Mouse (Mus musculus) small intestine, adult 2 months (tissue): ENCODE results near the gene Myl6b. TPM values are rescaled to one million over a fixed set of nuclear protein-coding genes. Genes with fewer than 3 reads are reported as not detected.

Experiments
- H3K27ac ChIP-seq: fragments of 200-500 bp; 2 replicates; pipeline ENCODE4 v1.5.1; 2012; ENCODE audit warnings: low read depth, low read length, control low read depth, inconsistent platforms; ENCODE audit not compliant: insufficient read depth
- H3K27me3 ChIP-seq: fragments of 200-500 bp; 2 replicates; pipeline ENCODE4 v1.6.1; 2012; ENCODE audit warnings: mild to moderate bottlenecking, moderate library complexity, low read length, inconsistent platforms; ENCODE audit not compliant: control insufficient read depth, insufficient read depth
- H3K36me3 ChIP-seq: fragments of 200-500 bp; 2 replicates; pipeline ENCODE4 v1.6.1; 2012; ENCODE audit warnings: mild to moderate bottlenecking, low read length, control low read depth, inconsistent platforms; ENCODE audit not compliant: control insufficient read depth, insufficient read depth
- H3K4me1 ChIP-seq: fragments of 200-500 bp; 2 replicates; pipeline ENCODE4 v1.6.1; 2012; ENCODE audit warnings: low read length, inconsistent platforms, mixed read lengths; ENCODE audit not compliant: control insufficient read depth, insufficient read depth, insufficient read length
- H3K4me3 ChIP-seq: fragments of 200-500 bp; 2 replicates; pipeline ENCODE4 v1.5.1; 2012; ENCODE audit warnings: low read depth, mild to moderate bottlenecking, control low read depth, inconsistent platforms, low read length, moderate library complexity
- CTCF ChIP-seq: fragments of 200-500 bp; IDR thresholded peaks from 2 replicates; pipeline ENCODE4 v1.5.1; 2012; ENCODE audit warnings: low read depth, mild to moderate bottlenecking, control low read depth, inconsistent platforms, low read length, moderate library complexity, mixed read lengths; ENCODE audit not compliant: insufficient replicate concordance, insufficient read length; ENCODE audit errors: extremely low read depth
- POLR2A ChIP-seq: fragments of 200-500 bp; IDR thresholded peaks from 2 replicates; pipeline ENCODE4 v1.6.1; 2012; ENCODE audit warnings: low read depth, mild to moderate bottlenecking, control low read depth, inconsistent platforms, low read length, moderate library complexity
- WGBS: fragments of 180-500 bp; shearing (Covaris S2); methylation state at CpG from one replicate; pipeline ENCODE4 v1.1.7; 2018; 5-methylcytosine and 5-hydroxymethylcytosine counted together
- polyA plus RNA-seq: library from polyadenylated mRNA; depleted of rRNA; stranded (reverse); fragments of >200 nt; gene quantifications from 2 replicates; pipeline ENCODE4 v1.2.3, GENCODE M21; 2012; rRNA removed

The Myl6b gene
- 0.43 and 1.2 TPM in 2 replicates for polyA plus RNA-seq

- TF ChIP-seq POLR2A (no peak), CTCF (no peak)
- Histone ChIP-seq H3K27me3 (no peaks in the 10 kb centered on the region), H3K4me3 (peak within 1 kb of the TSS; percentile 95), H3K36me3 (no peaks in the 10 kb centered on the region), H3K4me1 (peaks cover 14% of the 10 kb centered on the region), H3K27ac (peak within 1 kb of the TSS; percentile 93)
- WGBS, result 2% methylated on average over 27 of the region's 27 CpGs
These were observed at the start of gene Myl6b for GRCm38 (mm10) chr10:128498590-128498989. TSS of gene Myl6b (minus strand) at chr10:128498685.

GRCm38 (mm10) chr10:128547361-128548032, 49.0 kb upstream of the Myl6b start, which contains the start of gene Zc3h10:
TSS of gene Zc3h10 (minus strand) at chr10:128547774.
- Histone ChIP-seq H3K4me1 (peaks cover 2% of the 10 kb centered on the region; the same call in 1 of the 2 replicates), H3K27me3 (no peaks in the 10 kb centered on the region), H3K36me3 (peaks cover 20% of the 10 kb centered on the region), H3K27ac (peak within 1 kb of the TSS; percentile 87), H3K4me3 (peak within 1 kb of the TSS; percentile 85)
- TF ChIP-seq CTCF (no peak), POLR2A (no peak; the same call in none of the 2 replicates)
- under 1% methylated on average over 50 of the region's 50 CpGs for WGBS

GRCm38 (mm10) chr10:128546787-128547186, 48.3 kb upstream of the Myl6b start:
- 3% methylated on average over 7 of the region's 7 CpGs for WGBS
- H3K4me3 ChIP-seq, result peak overlapping the region; percentile 85

GRCm38 (mm10) chr10:128546361-128546760, 47.9 kb upstream of the Myl6b start:
- 3% methylated on average over 4 of the region's 4 CpGs for WGBS

More at GRCm38 (mm10) chr10:128546787-128547186, 48.3 kb upstream of the Myl6b start:
- Histone ChIP-seq H3K27me3 (no peaks in the 10 kb centered on the region), H3K36me3 (peaks cover 24% of the 10 kb centered on the region), H3K4me1 (peaks cover 2% of the 10 kb centered on the region; the same call in 1 of the 2 replicates), H3K27ac (peak overlapping the region; percentile 87)
- TF ChIP-seq CTCF, result no peak
- TF ChIP-seq POLR2A, result no peak

GRCm38 (mm10) chr10:128545570-128545898, 47.0 kb upstream of the Myl6b start:
- TF ChIP-seq CTCF (no peak), POLR2A (no peak)
- Histone ChIP-seq H3K36me3 (peaks cover 24% of the 10 kb centered on the region), H3K4me3 (no peak overlapping the region), H3K4me1 (peaks cover 2% of the 10 kb centered on the region; the same call in 1 of the 2 replicates), H3K27ac (no peak overlapping the region), H3K27me3 (no peaks in the 10 kb centered on the region)
- 73% methylated on average over 3 of the region's 3 CpGs for WGBS

More at GRCm38 (mm10) chr10:128546361-128546760, 47.9 kb upstream of the Myl6b start:
- Histone ChIP-seq H3K27me3 (no peaks in the 10 kb centered on the region), H3K36me3 (peaks cover 24% of the 10 kb centered on the region), H3K27ac (peak overlapping the region; percentile 87), H3K4me3 (no peak overlapping the region), H3K4me1 (peaks cover 2% of the 10 kb centered on the region; the same call in 1 of the 2 replicates)
- TF ChIP-seq POLR2A (no peak), CTCF (no peak)

GRCm38 (mm10) chr10:128544674-128545569, 46.4 kb upstream of the Myl6b start:
- H3K27me3 ChIP-seq, result no peaks in the 10 kb centered on the region
- H3K36me3 ChIP-seq, result peaks cover 24% of the 10 kb centered on the region
- WGBS, result 93% methylated on average over 37 of the region's 37 CpGs
- H3K27ac ChIP-seq, result no peak overlapping the region
- no peak overlapping the region for H3K4me3 ChIP-seq
- peaks cover 2% of the 10 kb centered on the region; the same call in 1 of the 2 replicates for H3K4me1 ChIP-seq
- TF ChIP-seq CTCF (no peak), POLR2A (no peak)

- Histone ChIP-seq H3K27ac (no peak overlapping the region), H3K36me3 (peaks cover 24% of the 10 kb centered on the region), H3K27me3 (no peaks in the 10 kb centered on the region), H3K4me1 (no peaks in the 10 kb centered on the region), H3K4me3 (no peak overlapping the region)
- 96% methylated on average over 15 of the region's 15 CpGs for WGBS
- TF ChIP-seq CTCF (no peak), POLR2A (no peak)
These were observed 45.7 kb upstream of the Myl6b start for GRCm38 (mm10) chr10:128544151-128544657.
